Mouse (Mus musculus): ENCODE data around the gene Sucla2. TPM values are rescaled to one million over a fixed set of nuclear protein-coding genes. Genes with fewer than 3 reads are reported as not detected.
"Not testable (repeated sequence)": the region's sequence is repeated elsewhere in the genome, so short reads cannot be mapped to it uniquely, and the experiment has no call there.

The Sucla2 gene
- polyA plus RNA-seq, 1 experiment from 2014 or later, result 101 TPM

DNA sequence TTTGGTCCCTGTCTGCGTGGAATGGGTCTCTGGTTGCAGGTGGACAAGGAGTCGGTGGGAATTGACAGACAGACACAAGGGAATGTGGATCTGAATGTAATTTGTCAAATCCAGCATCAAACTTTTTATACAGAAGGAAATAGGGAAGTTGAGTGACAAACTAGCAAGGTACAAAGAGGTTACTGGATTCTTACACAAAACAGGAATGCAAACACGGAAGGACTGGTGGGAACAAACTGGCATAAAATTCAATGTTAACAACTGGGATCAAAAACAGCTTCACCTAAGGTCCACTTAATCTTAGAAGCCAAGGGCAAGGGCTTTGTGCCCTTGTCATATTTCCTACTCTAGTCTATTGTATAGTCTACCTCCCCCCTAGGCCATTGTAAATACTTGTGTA lies 3.5 kb downstream of the Sucla2 start:
- 83% methylated on average over 3 of the region's 3 CpGs for WGBS

DNA sequence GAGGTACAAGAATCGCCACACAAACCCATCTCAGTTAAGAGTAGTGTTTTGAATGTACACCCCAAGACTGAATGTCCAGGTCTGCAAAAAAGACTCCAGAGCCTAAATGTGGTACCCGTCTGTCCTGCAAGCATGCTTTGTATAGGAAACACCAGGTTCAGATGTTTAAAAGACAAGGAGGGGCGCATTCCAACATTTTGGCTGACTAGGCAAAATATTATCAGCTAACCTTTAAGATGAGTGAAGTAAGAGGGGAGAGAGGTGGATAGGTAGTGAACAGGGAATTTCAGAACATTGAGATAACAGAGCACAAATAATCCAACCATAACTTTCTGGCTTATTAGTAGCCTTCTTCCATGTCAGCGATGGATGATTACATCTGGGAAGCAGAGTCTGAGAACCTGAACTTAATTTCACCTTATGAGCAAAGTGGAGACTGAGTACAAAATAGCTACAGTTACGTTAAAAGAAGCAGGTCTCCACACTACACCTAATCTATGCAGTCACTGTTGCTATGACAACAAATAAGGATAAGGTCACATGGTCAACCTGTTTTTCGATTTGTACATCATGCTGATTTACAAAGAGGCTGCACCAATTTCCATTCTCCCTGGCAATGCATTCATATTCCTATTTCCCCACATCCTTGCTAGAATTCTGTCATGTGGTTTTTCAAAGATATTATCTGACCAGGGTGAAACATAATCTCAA lies 8.8 kb downstream of the Sucla2 start:
- 58% methylated on average over 6 of the region's 6 CpGs for WGBS
- no peaks in the 10 kb centered on the region for H3K36me3 ChIP-seq

More for the DNA sequence above, 3.5 kb downstream of the Sucla2 start:
- not testable (repeated sequence) for H3K4me2 ChIP-seq; ATAC-seq (ENCODE audit: insufficient number of reproducible peaks, insufficient read depth, low FRiP score, low TSS enrichment, low read depth); H3K36me3 ChIP-seq; H3K9me3 ChIP-seq; H3K27me3 ChIP-seq; H3K9ac ChIP-seq; H3K4me1 ChIP-seq; H3K27ac ChIP-seq; H3K4me3 ChIP-seq

DNA sequence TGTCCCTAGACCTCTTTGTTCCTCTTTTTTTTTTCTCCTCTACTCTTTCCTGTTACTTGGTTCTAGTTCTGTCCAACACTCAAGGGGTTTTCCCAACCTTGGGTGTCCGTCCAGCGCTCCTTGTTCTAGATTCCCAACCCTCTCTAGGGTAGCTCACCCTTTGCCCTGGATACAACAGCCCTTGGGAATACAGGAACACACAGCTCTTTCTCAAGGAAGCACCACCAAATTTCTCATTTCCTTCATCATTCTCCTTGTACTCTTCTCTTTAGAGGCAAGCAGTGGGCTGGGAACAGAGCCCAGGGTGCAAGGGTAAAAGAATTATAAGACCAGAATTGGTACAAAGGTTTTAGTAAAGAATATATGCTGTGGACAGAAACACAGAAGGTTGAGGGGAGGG lies 10.5 kb downstream of the Sucla2 start:
- WGBS, result 90% methylated on average over 2 of the region's 2 CpGs
- Histone ChIP-seq H3K27ac (no peak overlapping the region), H3K4me1 (no peaks in the 10 kb centered on the region), H3K4me3 (no peak overlapping the region), H3K4me2 (no peak overlapping the region), H3K9ac (no peak overlapping the region), H3K27me3 (no peaks in the 10 kb centered on the region), H3K9me3 (no peaks in the 10 kb centered on the region), H3K36me3 (no peaks in the 10 kb centered on the region)
- ATAC-seq (ENCODE audit: insufficient number of reproducible peaks, insufficient read depth, low FRiP score, low TSS enrichment, low read depth), result no peak

More for the DNA sequence above, 8.8 kb downstream of the Sucla2 start:
- Histone ChIP-seq H3K4me2 (no peak overlapping the region), H3K4me1 (no peaks in the 10 kb centered on the region), H3K4me3 (no peak overlapping the region), H3K27ac (no peak overlapping the region), H3K9ac (no peak overlapping the region), H3K27me3 (peaks cover 6% of the 10 kb centered on the region; the same call in 1 of the 2 replicates), H3K9me3 (no peaks in the 10 kb centered on the region)
- ATAC-seq (ENCODE audit: insufficient number of reproducible peaks, insufficient read depth, low FRiP score, low TSS enrichment, low read depth), result no peak

DNA sequence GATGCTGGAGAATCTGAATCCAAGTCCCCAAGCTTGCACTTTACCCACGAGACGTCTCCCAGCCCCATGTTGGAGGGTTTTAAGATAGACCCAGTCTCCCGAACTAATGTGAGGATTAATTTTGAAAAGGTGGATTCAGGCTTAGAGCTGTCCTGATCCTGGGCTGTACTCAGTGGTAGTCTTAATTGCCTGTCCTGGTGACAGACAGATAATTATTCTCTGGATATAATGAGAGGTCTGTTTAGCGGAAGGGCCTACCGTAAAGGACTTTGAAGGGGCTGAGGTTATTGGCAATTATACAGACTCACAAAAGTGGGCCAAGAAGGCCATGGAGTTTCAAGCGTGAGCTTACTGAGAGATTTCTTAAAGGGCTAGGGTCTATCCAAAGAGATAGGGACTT lies 18.7 kb downstream of the Sucla2 start:
- Histone ChIP-seq H3K27me3 (no peaks in the 10 kb centered on the region), H3K4me1 (no peaks in the 10 kb centered on the region), H3K4me3 (no peak overlapping the region), H3K27ac (no peak overlapping the region), H3K36me3 (no peaks in the 10 kb centered on the region), H3K9me3 (no peaks in the 10 kb centered on the region), H3K4me2 (no peak overlapping the region), H3K9ac (no peak overlapping the region)
- WGBS, result 56% methylated on average over 6 of the region's 6 CpGs
- no peak for ATAC-seq (ENCODE audit: insufficient number of reproducible peaks, insufficient read depth, low FRiP score, low TSS enrichment, low read depth)

DNA sequence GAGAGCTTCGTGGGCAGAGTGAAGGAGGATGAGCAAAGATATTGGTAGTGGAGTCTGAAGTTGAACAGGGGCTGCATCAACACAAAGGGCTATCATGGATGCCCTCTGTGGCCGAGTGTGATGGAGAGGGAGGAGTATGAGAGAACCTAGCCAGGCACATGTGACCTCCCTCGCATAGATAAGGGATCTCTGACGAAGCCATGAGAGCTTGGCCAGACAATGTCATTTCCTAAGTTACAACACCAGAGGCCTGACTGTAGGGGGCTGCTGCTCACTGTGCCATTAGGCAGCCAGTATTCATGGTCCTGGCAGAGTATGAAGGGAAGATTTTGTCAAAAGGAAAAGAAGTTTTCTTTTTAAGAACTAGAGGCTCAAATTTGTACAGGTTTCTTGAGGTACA lies 21.9 kb downstream of the Sucla2 start:
- Histone ChIP-seq H3K27ac (no peak overlapping the region), H3K9ac (no peak overlapping the region), H3K4me3 (no peak overlapping the region), H3K4me2 (no peak overlapping the region), H3K27me3 (no peaks in the 10 kb centered on the region), H3K36me3 (no peaks in the 10 kb centered on the region), H3K9me3 (no peaks in the 10 kb centered on the region), H3K4me1 (no peaks in the 10 kb centered on the region; the same call in 1 of the 2 replicates)
- 64% methylated on average over 4 of the region's 4 CpGs for WGBS
- no peak for ATAC-seq (ENCODE audit: insufficient number of reproducible peaks, insufficient read depth, low FRiP score, low TSS enrichment, low read depth)

DNA sequence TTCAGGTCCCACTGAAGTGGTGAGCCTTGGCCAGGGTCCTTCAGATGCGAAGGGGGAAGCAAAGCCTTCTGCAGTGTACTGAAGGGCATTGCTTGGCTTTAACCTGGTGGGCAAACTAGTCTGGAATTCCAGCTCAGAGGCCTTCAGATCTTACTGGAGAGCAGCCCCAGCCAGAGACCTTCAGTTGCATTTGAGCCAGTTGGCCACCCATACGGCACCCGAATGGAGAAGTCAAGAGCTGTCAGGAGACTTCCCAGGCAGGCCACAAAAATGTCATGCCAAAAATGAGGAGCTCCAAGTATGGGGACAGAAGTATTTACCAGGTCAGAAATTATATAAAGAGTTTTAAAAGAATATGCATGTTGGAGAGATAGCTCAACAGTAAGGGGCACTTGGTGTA lies 22.9 kb downstream of the Sucla2 start, which contains the start of gene Nudt15:
Gene Nudt15 (minus strand): TSS at position 192 of the 400 bp plus-strand sequence.
- Histone ChIP-seq H3K36me3 (no peaks in the 10 kb centered on the region), H3K4me1 (no peaks in the 10 kb centered on the region; the same call in 1 of the 2 replicates), H3K4me3 (no peak within 1 kb of the TSS), H3K27ac (no peak within 1 kb of the TSS), H3K27me3 (no peaks in the 10 kb centered on the region), H3K9me3 (no peaks in the 10 kb centered on the region), H3K9ac (no peak within 1 kb of the TSS), H3K4me2 (no peak within 1 kb of the TSS)
- no peak for ATAC-seq (ENCODE audit: insufficient number of reproducible peaks, insufficient read depth, low FRiP score, low TSS enrichment, low read depth)
- 89% methylated on average over 3 of the region's 3 CpGs for WGBS

DNA sequence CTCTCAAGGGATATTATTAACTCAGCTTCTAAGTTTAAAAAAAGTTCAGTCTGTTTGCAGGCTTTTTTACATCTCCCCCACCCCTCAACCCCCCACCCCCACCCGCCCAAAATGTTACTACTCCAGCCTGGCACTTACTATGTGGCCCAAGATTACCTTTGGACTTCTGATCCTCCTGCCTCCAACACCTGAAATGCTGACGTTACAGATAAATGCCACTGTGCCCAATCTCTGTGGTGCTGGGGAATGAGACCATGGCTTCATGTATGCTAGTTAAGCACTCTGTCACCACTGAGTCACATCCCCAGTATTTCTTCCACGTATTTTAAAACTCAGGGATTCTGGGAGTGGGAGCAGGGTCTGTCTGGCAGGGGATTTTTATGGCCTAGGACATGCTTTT lies 25.2 kb downstream of the Sucla2 start:
- ATAC-seq (ENCODE audit: insufficient number of reproducible peaks, insufficient read depth, low FRiP score, low TSS enrichment, low read depth), result no peak
- no peak overlapping the region for H3K9ac ChIP-seq

DNA sequence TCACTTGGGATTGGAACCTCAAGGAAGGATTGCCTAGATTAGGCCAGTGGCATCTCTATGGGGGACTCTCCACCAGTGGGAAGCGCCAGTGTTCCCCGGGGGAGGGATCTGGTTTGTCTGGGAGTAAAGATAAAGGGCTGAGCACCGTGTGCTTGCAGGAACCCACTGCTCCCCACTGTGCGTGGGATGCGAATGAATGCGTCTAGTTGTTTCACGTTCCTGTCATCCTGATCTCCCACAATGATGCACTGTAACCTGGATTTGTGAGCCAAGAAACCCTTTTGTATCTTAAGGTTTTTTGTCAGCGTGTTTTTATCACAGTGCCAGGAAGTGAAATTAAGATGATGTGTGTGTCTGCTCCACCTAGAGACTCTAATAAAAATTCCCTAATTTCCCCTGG lies 25.6 kb downstream of the Sucla2 start:
- Histone ChIP-seq H3K4me1 (peaks cover 13% of the 10 kb centered on the region), H3K9me3 (no peaks in the 10 kb centered on the region), H3K9ac (no peak overlapping the region), H3K27ac (no peak overlapping the region), H3K36me3 (peaks cover 3% of the 10 kb centered on the region; the same call in 1 of the 2 replicates), H3K4me2 (no peak overlapping the region), H3K27me3 (no peaks in the 10 kb centered on the region), H3K4me3 (no peak overlapping the region)
- ATAC-seq (ENCODE audit: insufficient number of reproducible peaks, insufficient read depth, low FRiP score, low TSS enrichment, low read depth), result no peak
- 44% methylated on average over 8 of the region's 8 CpGs for WGBS

More for the DNA sequence above, 25.2 kb downstream of the Sucla2 start:
- Histone ChIP-seq H3K27ac (no peak overlapping the region), H3K4me1 (peaks cover 13% of the 10 kb centered on the region), H3K27me3 (no peaks in the 10 kb centered on the region), H3K9me3 (no peaks in the 10 kb centered on the region), H3K4me2 (no peak overlapping the region), H3K4me3 (no peak overlapping the region), H3K36me3 (no peaks in the 10 kb centered on the region)
- WGBS, result 50% methylated on average over 3 of the region's 3 CpGs

DNA sequence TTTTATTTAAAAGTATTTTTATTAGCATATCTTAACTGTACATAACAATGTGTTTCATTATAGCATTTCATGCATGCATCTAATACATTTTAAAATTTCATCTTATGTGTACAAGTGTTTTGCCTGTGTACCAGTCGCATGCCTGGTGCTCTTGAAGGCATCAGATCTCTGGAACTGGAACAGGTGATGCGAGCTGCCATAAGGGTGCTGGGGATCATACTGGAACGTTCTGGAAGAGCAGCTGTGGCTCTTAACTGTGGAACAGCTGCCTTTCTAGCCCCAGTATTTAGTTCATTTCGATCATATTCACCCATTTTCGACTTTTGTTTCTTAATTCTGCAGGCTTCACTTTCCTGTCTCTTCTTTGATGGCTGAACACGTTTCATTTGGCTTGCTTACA lies 26.0 kb downstream of the Sucla2 start:
- no peak overlapping the region for H3K4me2 ChIP-seq
- H3K36me3 ChIP-seq, result peaks cover 7% of the 10 kb centered on the region
- H3K27me3 ChIP-seq, result no peaks in the 10 kb centered on the region
- no peaks in the 10 kb centered on the region for H3K9me3 ChIP-seq
- ATAC-seq (ENCODE audit: insufficient number of reproducible peaks, insufficient read depth, low FRiP score, low TSS enrichment, low read depth), result no peak
- no peak overlapping the region for H3K27ac ChIP-seq
- no peak overlapping the region for H3K4me3 ChIP-seq
- no peak overlapping the region for H3K9ac ChIP-seq
- whole genome bisulfite sequencing, result 79% methylated on average over 6 of the region's 6 CpGs
- H3K4me1 ChIP-seq, result peaks cover 13% of the 10 kb centered on the region

DNA sequence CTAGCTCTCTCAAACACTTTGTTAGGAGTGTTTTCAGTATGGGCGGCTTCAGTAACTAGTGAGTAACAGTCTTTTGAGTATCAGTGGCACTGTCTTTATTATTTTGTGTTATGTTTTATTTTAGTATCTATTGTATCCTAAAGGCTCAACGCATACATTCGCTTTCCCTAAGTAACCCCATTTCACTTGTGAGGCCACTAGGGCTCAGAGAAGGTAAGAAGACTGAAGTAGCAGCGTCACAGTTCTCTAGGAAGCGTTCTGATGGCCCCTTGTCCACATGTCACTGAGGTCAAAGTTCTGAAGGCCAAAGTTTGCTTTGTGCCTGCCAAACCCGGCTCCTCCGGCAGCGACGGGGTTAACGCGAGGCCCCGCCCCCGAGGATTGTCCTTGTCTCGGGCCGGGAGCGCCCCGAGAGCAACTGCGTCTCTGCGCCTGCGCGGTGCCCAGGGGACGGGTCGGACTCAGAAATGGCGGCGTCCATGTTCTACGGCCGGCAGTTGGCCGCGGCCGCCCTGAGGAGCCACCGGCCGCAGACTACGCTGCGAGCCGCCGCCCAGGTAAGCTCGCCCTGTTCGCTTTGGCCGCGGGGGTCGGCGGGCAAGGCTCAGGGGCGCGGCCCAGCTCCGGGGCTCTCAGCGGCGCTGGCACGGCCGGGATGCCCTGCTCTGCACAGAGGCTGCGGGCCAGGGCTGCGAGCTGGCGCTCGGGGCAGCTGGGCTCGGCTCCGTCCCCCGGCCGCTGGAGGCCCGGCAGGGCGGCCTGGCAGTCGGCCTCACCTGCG lies 27.4 kb downstream of the Sucla2 start:
- H3K4me3 ChIP-seq, result peak overlapping the region; percentile 96
- H3K9ac ChIP-seq, result peak overlapping the region; percentile 99
- no peaks in the 10 kb centered on the region for H3K9me3 ChIP-seq
- no peaks in the 10 kb centered on the region for H3K27me3 ChIP-seq
- H3K27ac ChIP-seq, result peak overlapping the region; percentile 74
- H3K4me2 ChIP-seq, result peak overlapping the region; percentile 70
- peaks cover 13% of the 10 kb centered on the region for H3K4me1 ChIP-seq
- ATAC-seq (ENCODE audit: insufficient number of reproducible peaks, insufficient read depth, low FRiP score, low TSS enrichment, low read depth), result peak; percentile 93
- 4% methylated on average over 61 of the region's 61 CpGs for WGBS
- peaks cover 14% of the 10 kb centered on the region for H3K36me3 ChIP-seq

DNA sequence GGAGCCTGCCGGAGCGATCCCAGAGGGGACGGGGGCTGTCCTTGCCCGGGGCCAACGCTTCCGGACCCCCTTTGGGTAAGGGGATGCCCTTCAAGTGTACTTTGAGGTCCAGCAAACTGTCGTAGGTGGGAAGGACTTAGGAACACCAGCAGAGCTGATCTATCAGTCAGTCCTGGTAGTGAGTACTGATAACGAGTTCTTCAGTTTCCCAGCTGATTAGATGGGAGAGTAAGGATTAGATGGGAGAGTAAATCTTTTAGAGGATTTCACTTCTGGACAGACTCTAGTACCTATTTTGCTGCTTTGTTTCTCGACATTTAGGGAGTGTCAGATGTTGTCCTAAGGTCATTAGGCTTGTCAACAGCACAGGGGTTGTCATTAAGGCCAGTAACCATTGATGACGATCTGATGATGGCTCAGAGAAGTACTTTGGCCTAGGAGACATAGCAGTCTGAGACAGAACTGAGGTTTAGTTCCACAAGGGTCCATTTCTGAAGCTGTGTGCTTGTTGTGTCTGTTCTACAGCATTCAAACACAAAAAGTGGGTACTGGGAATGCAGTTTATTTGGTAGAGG lies 28.1 kb downstream of the Sucla2 start:
- Histone ChIP-seq H3K9me3 (no peaks in the 10 kb centered on the region), H3K4me2 (peak overlapping the region; percentile 70), H3K27ac (peak overlapping the region; percentile 74), H3K4me3 (peak overlapping the region; percentile 96), H3K9ac (peak overlapping the region; percentile 99), H3K27me3 (no peaks in the 10 kb centered on the region), H3K36me3 (peaks cover 15% of the 10 kb centered on the region), H3K4me1 (peaks cover 13% of the 10 kb centered on the region)
- 1% methylated on average over 10 of the region's 10 CpGs for WGBS
- ATAC-seq (ENCODE audit: insufficient number of reproducible peaks, insufficient read depth, low FRiP score, low TSS enrichment, low read depth), result no peak; the same call in 1 of the 2 replicates

All from embryonic facial prominence, embryonic 13.5 days (tissue).